Mouse (Mus musculus) heart, postnatal 0 days (tissue): ENCODE measurements around the gene Selenbp1.

Experiments
- CTCF ChIP-seq: IDR thresholded peaks from 2 replicates; pipeline ENCODE4 v1.5.1; 2016; ENCODE audit warnings: antibody characterized with exemption, control low read depth, low read depth
- EP300 ChIP-seq: IDR thresholded peaks from 2 replicates; pipeline ENCODE4 v1.6.1; 2016; ENCODE audit warnings: antibody characterized with exemption, low read depth

DNA sequence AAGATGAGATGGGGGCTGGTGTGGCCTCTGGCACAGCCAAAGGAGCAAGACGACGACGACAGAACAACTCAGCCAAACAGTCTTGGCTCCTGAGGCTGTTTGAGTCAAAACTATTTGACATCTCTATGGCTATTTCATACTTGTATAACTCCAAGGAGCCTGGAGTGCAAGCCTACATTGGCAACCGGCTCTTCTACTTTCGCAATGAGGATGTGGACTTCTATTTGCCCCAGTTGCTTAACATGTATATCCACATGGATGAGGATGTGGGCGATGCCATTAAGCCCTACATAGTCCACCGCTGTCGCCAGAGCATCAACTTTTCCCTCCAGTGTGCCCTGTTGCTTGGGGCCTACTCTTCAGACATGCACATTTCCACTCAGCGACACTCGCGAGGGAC, 51.5 kb downstream of the Selenbp1 start:
- TF ChIP-seq CTCF: no peak
- TF ChIP-seq EP300: no peak
